Mouse (Mus musculus) kidney, postnatal 36 days (tissue): ENCODE results near the gene Armc10.
"Not testable (repeated sequence)": the region's sequence is repeated elsewhere in the genome, so short reads cannot be mapped to it uniquely, and the experiment has no call there.

Source experiments
- DNase-seq, 2 experiments: peaks; one replicate each; pipeline ENCODE4 v3.0.0; 2021 to 2022; ENCODE audit warnings: mixed read lengths in 2 of 2

Armc10 gene

DNA sequence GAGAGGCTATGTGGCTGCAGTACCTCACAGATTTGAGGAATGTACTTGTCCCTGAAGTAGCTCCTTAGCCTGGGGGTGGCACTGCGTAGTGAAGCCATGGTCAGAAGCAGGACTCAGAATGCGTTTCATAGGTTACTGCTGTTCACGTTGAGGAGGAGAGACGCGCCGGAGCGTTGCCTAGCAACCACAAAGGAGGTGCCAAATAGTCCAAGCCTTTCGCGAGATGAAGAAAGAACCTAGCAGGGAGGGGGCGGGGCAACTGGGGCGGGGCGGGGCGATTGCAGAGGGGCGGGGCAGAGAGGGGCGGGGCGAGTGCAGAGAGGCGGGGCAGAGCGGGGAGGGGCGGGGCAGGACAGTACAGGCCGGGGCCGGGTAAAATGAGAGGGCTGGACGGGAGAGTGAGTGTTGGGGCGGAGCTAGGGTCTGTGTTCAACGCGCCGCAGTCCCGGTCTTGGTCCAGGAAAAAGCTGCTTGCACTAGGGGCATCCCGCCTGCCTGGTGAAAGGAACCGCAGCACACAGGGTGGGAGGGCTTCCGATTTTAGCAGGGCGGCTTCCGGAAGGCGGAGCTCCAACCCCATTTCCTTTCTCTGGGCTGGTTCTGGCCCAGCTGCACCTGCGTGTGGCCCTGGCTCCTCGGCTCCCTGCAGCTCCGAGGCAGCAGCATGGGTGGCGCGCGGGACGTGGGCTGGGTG, at the start of gene Armc10, which contains the start of gene Fbxl13:
Armc10 (plus strand) TSS at position 375 of the 694 bp plus-strand sequence.
Fbxl13 (minus strand) TSS at position 196 of the 694 bp plus-strand sequence.
- DNase-seq, result peak; percentile 92 to 94

GRCm38 (mm10) chr5:21599536-21599935, 46.1 kb upstream of the Armc10 start:
- DNase-seq, result peak; percentile 38 to 57

DNA sequence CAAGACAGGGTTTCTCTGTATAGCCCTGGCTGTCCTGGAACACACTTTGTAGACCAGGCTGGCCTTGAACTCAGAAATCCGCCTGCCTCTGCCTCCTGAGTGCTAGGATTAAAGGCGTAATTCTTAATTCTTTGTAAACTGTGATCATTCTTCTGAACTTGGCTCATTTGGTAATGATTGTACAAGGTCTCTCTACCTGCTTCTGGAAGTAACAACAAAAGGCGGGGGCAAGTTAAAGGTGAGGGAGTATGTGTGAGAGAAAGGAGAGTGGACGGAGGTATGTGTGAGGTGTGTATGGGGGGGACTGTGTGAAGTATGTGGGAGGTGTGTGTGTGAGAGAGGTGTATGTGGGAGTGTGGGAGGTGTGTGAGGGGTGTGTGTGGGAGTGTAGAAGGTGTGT, 45.7 kb upstream of the Armc10 start:
- DNase-seq, result peak in 1 of 2 experiments; percentile 16

DNA sequence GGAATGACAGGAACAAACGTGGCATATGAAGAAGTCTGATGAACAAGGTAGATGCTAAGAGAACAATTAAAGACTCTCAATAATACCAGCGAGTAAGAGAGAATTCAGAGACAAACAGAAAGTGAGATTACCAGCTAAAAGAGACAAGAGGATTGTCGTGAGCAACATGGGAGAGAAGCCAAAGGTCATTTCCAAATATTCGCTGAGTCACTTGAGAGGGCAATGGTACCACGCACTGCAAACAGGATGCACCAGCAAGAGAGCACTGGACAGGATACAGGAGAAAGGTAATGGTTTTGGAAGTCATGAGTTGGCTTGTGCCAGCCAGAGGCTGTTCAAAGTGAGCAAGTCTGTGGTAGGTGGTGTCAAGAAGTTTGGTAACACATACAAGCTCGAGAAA, 39.7 kb upstream of the Armc10 start:
- peak in 1 of 2 experiments; percentile 10 for DNase-seq

- DNase-seq, result no peak
Observed at GRCm38 (mm10) chr5:21608311-21609304, 37.0 kb upstream of the Armc10 start.

- DNase-seq, result no peak
Observed at GRCm38 (mm10) chr5:21610996-21611395, 34.6 kb upstream of the Armc10 start.

DNA sequence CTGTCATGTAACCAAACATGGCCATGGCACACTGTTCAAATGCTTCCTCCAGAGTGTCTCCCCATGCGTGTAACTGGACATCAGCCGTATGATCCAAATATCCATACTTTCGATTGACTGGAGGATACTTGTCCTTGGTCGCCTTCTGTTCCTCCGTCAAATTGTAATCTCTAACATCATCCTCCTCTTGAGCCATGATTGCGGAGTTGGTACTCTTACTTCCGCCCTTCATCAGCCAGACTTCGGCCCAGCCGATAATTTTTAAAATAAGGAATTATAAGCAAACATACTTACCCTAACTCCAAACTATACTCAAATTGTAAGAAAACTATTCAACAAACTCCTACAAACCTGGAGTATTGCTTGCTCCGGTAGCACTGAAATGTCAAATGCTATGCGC, 31.3 kb upstream of the Armc10 start:
- DNase-seq, result not testable (repeated sequence)

DNA sequence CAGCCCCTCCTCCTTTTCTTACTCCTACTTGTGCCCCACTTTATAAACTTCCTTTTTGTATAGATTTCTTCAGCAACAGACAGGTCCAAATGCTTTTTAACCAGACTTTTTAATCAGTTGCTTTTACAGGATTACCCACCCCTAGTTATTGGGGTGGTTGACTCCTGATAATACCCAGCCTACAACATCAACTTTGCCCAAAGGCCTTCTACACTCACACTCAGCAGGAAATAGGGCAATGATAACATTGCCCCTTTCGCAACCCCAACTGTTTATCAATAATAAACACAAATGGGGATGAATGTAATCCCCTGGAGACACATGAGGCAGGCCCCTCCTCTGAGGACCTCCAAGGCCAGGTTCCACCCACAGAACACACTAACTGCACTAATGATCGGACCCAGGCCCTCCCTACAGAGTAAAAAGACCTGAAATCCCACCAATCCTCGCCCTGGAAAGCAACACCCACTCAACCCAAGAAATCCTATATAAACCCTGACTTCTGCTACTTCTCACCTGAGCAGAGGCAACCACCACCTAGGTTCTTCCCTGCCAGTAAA, 29.1 kb upstream of the Armc10 start:
- no peak for DNase-seq

GRCm38 (mm10) chr5:21625916-21626315, 19.7 kb upstream of the Armc10 start:
- DNase-seq, result no peak

- peak; percentile 23 to 70 for DNase-seq
Observed at GRCm38 (mm10) chr5:21640961-21641360, 4.7 kb upstream of the Armc10 start.

DNA sequence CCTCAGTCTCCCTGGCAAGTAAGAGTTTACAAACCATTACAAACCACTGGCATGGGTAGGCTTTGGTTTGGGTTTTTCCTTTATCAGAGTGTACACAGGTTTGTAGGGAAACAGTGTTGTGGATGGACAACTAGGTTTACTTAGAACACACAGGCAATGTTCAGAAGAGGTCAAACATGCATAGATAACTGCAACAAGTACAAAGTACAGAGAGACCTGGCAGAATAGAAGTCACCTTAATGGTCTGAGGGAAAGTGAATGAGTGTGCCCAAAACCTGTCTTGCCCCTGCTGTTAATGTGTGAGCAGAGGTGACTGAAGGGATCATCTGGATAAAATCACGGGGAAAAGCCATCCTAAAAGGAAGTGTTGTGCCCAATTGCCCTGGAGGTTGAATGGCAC, 2.0 kb upstream of the Armc10 start:
- DNase-seq, result no peak

GRCm38 (mm10) chr5:21644891-21645438, 648 bp upstream of the Armc10 start:
- DNase-seq, result no peak

DNA sequence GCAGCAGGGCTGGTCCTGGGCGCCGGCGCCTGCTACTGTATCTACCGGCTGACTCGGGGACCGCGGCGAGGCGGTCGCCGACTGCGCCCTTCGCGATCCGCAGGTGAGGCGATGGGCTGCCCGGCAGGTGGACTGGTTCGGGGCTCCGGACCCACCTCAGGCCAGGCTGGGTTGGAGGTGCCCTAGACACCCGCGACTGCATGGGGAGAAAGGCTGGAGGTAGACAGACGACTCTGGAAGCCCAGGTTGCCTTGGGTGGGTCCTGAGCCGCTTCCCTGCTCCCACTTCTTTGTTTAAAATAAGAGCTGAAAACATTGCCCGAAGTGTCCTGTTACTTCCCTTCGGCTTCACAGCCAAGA, 499 bp downstream of the Armc10 start:
- no peak for DNase-seq

DNA sequence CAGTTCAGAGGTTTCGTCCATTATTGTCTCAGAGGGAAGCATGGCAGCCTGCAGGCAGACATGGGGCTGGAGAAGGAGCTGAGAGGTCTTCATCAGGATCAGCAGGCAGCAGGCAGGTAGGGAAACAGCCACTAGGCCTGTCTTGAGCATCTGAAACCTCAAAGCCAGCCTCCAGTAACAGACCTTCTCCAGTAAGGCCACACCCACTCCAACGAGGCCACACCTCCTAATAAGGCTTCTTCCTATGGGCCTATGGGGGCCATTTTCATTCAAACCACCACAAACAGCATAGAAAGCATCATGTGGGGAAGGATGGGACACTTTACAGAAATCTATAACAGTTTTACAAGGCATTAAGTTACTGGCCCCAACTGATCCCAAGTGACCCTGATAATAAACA, 5.1 kb downstream of the Armc10 start:
- DNase-seq, result no peak

- DNase-seq, result no peak
Observed at GRCm38 (mm10) chr5:21651885-21652612, 6.4 kb downstream of the Armc10 start.

GRCm38 (mm10) chr5:21656912-21657311, 11.3 kb downstream of the Armc10 start:
- DNase-seq, result no peak

GRCm38 (mm10) chr5:21658038-21658437, 12.4 kb downstream of the Armc10 start:
- DNase-seq, result no peak

- DNase-seq, result peak; percentile 79 to 93
Observed at GRCm38 (mm10) chr5:21658623-21659395, 13.2 kb downstream of the Armc10 start.

DNA sequence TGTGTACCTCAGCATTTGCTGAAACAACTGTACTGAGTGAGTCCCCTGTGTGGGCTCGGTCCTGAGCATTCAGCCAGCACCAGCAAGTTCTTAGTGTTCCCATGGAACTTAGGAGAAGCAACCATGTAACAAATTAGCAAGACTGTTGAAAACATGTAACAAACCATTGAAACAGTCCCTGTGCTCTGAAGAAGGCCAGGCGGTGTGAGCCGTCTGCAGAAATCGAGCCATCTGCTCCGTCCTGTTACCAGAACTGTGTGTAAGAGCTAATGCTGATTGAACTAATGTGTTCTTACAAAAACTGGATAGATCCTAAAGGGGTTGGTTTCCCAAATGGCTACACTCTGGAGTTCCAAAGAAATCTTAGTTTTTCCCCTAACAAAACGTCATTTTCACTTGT, 15.2 kb downstream of the Armc10 start:
- DNase-seq, result no peak

DNA sequence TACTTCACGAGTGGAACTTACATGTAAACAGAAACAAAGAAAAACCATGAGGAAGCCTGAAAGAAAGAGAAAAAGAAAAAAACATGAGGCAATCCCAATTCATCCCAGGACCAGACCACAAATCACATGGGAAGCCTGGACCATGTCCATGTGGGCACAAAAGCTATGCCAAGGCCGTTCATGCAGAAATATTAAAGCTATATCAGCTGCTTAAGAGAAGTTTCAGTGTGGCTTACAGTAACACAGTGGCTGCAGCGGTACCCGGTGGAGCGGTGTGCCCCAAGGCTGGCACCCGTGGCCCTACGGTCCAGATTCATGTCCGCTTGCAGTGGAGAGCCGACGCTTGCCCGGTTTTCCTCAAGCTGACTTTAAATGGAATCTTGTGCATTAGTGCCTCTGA, 17.5 kb downstream of the Armc10 start:
- DNase-seq, result no peak
